Mouse (Mus musculus): ENCODE results near the gene Parp2. TPM values are rescaled to one million over a fixed set of nuclear protein-coding genes. Genes with fewer than 3 reads are reported as not detected.
"Not testable (repeated sequence)": the region's sequence is repeated elsewhere in the genome, so short reads cannot be mapped to it uniquely, and the experiment has no call there.

Parp2 gene
- total RNA-seq (2021), result 10 to 100 TPM; 22.2 to 29.4 TPM
- long read RNA-seq, experiment 1, transcript Parp2-201 (16 exons, 1,894 nt), result major isoform, 23 of 28 reads
- long read RNA-seq, experiment 1, partial matches to known transcripts, result 1 of 28 reads
- long read RNA-seq, experiment 1, other reads (novel, unspliced or antisense), result 3 of 28 reads
- long read RNA-seq, experiment 2, transcript Parp2-201 (16 exons, 1,894 nt), result major isoform, 25 of 35 reads
- long read RNA-seq, experiment 2, partial matches to known transcripts, result 3 of 35 reads
- long read RNA-seq, experiment 2, other reads (novel, unspliced or antisense), result 3 of 35 reads

DNA sequence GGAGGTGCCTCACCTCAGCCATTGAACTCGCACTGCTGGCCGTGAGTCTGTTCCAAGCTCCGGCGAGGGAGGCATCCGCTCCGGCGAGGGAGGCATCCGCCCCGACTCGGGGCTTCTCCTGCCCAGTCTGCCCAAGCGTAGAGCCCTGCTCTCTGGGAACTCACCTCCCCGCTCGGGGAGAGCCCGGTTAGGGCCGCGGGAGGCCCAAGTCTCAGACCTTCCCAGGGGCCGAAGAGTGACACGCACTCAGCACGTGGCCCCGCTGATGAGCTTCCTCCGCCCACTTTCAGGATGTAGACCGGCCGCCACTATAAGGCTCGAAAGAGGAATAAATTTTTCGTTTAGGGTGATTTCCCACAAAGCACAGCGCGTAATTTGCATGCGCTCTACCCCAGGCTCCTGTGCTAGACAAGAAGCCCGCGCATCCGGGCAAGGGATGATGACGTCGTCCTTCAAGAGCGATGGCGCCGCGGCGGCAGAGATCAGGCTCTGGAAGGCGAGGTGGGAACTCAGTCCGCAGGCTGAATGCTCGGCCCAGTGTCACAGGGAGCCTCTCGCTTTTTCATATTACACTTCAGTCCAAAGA, at the start of gene Parp2, which contains the start of gene Ccnb1ip1:
Gene Parp2 (plus strand): TSS at position 355 of the 586 bp plus-strand sequence.
Gene Ccnb1ip1 (minus strand): TSS at position 246 of the 586 bp plus-strand sequence.
- peak; percentile 91 to 92 for DNase-seq (ENCODE audit: low spot score in 2 of 2)

GRCm38 (mm10) chr14:50758416-50759085, 49.1 kb upstream of the Parp2 start:
- no peak for DNase-seq (ENCODE audit: low spot score in 2 of 2)

- DNase-seq (ENCODE audit: low spot score in 2 of 2), result no peak
Measured at GRCm38 (mm10) chr14:50765736-50766135, 41.9 kb upstream of the Parp2 start.

DNA sequence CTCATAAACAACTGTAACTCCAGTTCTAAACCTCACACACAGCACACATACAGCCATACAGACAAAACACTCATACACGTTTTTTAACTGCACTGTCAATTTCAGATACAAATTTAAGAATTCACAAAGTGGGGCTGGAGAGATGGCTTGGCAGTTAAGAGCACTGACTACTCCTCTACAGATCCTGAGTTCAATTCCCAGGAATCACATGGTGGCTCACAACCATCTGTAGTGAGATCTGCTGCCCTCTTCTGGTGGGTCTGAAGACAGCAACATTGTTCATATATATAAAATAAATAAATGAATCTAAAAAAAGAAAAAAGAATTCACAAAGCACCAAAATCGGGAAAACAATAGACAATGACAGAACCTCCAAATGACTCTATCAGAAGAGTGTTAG, 36.3 kb upstream of the Parp2 start:
- DNase-seq (ENCODE audit: low spot score in 2 of 2), result no peak

- no peak for DNase-seq (ENCODE audit: low spot score in 2 of 2)
Measured at GRCm38 (mm10) chr14:50782166-50782565, 25.5 kb upstream of the Parp2 start.

DNA sequence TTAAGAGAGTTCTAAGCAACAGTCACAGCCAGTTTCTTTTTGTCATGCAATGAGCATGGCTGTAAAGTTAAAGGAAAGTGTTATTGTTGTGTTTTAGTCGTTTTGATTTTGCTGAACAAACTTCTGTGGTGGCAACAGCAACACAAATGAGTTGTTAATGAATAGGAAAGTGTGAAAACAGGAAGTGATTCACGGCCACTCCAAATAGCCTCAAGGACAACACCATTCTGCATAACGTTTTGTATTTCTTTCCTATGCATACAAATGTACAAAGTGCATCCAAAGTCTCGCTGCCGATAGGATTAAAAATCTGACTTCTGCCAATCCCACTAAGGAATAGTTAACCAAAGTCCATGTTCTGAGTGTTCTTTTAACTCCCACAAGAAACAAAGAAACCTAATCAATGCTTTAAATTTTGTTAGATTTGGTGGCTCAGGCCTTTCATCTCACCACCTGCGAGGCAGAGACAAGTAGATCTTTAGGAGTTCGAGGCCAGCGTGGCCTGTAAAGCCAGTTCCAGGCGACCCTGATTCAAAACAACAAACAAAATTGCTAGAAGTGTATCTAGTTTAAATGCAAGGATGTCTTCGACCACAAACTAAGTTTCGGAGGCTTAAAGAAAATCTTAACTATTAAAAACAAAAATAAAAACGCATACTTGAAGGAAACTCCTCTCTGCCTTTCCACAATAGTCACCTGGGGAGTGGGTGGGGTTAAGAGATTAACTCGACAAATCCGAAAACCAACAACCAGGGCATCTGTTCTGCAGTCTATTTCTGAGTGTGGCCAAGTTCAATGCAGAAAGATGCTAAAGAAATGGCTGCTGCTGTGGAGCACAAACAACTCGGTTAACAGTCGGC, 23.0 kb upstream of the Parp2 start:
- no peak for DNase-seq (ENCODE audit: low spot score in 2 of 2)

GRCm38 (mm10) chr14:50785251-50785637, 22.4 kb upstream of the Parp2 start, which contains the start of gene Ttc5:
Gene Ttc5 (minus strand): TSS chr14:50785519.
- DNase-seq (ENCODE audit: low spot score in 2 of 2), result peak; percentile 70 to 88

- DNase-seq (ENCODE audit: low spot score in 2 of 2), result no peak
Measured at GRCm38 (mm10) chr14:50788157-50788556, 19.5 kb upstream of the Parp2 start.

DNA sequence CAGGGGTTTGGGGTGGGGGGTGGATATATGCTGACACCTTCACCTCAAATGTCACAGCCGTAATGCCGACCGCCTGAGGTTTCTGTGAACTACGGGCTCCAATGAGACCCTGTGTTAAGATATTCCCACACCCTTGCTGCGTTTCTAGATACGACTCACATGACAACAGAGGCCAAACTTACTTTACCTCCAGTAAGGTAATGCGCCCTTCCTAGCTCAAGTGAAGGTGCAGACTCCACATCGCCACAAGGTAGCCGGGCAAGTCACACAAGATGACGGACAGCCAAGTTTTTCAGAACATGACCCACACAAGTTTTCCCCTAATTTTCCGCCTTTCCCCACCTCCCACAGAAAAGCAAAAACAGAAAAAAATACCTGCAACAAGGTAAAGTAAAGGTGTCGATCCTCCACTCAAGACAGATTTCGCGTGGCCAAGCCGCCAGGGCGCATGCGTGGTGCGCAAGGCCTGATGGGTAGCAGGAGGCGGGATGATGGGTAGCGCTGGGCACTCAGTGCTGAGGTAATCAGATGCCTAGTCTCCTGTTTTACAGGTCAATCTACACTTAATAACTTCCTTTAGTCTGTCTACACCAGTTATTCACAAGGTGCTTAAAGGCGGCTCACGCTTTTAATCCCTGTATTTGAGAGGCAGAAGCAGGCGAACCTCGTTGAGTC, 12.2 kb upstream of the Parp2 start:
- DNase-seq (ENCODE audit: low spot score in 2 of 2), result no peak

DNA sequence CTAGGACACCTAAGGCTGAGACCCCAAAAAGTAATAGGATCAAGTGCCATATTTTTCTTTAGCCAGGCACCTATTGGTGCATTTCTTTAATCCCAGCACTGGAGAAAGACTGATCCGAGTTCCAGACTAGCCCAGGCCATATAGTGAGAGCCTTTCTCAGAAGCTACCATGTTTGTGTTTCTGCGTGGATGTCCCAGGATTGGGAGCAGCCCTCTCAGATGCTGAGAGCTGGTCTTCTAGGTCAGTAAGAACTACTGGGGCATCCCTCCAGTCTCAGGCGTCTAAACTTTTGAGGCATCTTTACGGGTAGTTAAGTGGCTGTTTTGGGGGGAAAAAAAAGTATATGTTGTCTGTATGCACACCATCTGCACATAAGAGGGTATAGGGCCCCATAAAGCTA, 11.7 kb upstream of the Parp2 start:
- DNase-seq (ENCODE audit: low spot score in 2 of 2), result no peak

DNA sequence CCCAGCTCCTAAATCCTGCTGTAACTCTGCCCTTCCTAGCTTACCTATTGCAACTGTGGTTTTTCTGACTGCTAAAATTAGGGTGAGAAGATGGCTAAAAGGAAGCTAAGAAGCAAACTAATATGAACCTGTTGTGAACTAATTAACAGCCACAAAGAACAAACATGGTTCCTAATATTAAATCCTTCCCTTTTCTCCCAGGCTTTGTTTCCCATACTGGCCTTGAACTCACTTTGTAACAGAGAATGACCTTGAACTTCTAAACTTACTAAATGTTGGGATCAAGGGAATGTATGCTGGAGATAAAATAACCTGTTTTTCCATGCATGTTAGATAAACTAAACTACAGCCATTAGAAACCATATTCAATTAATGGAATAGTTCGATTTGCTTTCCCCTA, 11.2 kb upstream of the Parp2 start:
- no peak for DNase-seq (ENCODE audit: low spot score in 2 of 2)

- no peak for DNase-seq (ENCODE audit: low spot score in 2 of 2)
Measured at GRCm38 (mm10) chr14:50798512-50798911, 9.1 kb upstream of the Parp2 start.

DNA sequence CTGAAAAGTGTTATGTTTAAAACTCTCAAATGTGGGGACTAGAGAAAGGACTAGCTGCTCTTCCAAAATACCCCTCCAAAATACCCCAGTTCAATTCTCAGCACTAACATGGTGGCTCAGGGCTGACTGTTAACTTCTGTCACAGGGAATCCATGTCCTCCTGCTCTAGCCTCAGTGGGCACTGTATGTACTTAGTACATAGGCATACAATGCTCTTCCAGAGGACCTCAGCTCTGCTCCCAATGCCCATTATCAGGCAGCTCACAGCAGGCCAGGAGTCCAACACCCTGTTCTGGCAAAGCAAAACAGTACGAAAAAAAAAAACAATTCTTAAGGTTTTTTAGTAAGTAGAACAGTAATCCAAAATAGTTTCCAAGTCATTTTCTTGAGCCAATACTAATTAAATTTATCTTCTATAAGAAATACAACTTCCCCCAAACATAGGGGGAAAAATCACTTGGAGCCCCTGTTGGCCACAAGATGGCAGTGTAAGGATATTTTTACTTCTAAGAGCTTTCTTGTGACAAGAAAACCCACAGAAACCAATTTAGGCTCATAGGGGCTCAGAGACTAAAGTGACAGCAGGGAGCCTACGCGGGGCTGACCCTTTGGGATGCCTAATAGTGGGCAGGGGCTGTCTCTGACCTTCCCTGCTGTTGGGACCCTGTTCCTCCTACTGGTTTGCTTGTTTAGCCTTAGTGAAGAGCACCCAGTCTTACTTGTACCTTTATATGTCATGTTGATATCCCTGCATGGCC, 8.0 kb upstream of the Parp2 start:
- DNase-seq (ENCODE audit: low spot score in 2 of 2), result no peak

- DNase-seq (ENCODE audit: low spot score in 2 of 2), result no peak
Measured at GRCm38 (mm10) chr14:50802441-50802840, 5.2 kb upstream of the Parp2 start.

DNA sequence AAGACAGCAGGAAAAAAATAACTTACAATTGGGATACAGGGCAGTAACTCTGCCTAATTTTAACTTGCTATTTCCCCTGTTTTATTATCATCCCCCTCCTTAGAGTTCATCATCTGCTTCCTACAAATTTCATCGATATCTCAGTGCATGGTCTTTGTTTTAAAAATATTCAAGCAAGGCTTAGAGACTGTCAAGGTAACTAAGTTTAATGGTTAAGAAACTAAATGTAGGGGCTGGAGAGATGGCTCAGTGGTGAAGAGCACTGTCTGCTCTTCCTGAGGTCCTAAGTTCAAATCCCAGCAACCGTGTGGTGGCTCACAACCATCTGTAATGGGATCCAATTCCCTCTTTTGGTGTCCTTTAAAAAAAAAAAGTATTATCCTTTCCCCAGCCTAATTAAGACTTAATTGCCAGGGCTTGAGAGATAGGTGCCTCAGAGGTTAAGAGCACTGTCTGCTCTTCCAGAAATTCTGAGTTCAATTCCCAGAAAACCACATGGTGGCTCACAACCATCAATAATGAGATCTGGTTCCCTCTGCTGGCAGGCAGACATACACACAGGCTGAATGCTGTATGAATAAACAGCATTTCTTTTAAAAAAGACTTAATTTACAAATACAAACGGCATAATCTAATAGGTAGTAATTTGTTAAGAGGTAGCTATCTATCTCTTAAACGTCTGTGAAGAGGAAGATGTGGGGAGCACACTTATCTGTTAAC, 4.6 kb upstream of the Parp2 start:
- no peak for DNase-seq (ENCODE audit: low spot score in 2 of 2)

GRCm38 (mm10) chr14:50804683-50805082, 3.0 kb upstream of the Parp2 start:
- DNase-seq (ENCODE audit: low spot score in 2 of 2), result no peak

GRCm38 (mm10) chr14:50806469-50806868, 1.2 kb upstream of the Parp2 start:
- not testable (repeated sequence) for DNase-seq (ENCODE audit: low spot score in 2 of 2)

DNA sequence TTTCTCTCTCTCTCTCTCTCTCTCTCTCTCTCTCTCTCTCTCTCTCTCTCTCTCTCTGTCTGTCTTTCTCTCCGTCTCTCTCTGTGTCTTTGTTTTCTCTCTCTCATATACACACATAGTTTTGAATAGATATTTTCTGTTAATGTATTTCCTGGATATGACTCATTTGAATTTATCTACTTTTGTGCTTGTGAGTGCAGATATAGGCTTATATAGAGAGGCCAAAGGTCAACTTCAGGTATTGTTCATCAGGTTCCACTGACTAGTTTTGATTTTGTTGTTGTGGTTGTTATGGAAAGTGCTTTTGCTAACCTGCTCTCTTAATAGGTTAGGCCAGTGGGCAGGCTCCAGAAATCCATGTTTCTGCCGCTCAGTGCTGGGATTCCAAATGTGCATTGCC, 5.4 kb downstream of the Parp2 start:
- DNase-seq (ENCODE audit: low spot score in 2 of 2), result no peak

- DNase-seq (ENCODE audit: low spot score in 2 of 2), result no peak
Measured at GRCm38 (mm10) chr14:50823240-50823639, 15.6 kb downstream of the Parp2 start.
